Mouse (Mus musculus) hindbrain, embryonic 12.5 days (tissue): ENCODE data around the gene Aatk. TPM values are rescaled to one million over a fixed set of nuclear protein-coding genes. Genes with fewer than 3 reads are reported as not detected.
A peak's percentile ranks its signal among the peaks of the same experiment; 100 is the strongest.

Experiments used
- ATAC-seq: fragments of 200-750 bp; cut with Nextera tagmentation; 2 replicates; pipeline ENCODE4 v1.8.0; 2017; ENCODE audit warnings: moderate TSS enrichment; ENCODE audit not compliant: low FRiP score
- H3K27ac ChIP-seq: fragments of 300-500 bp; sonication (generic); 2 replicates; pipeline ENCODE4 v1.5.1; 2016; ENCODE audit warnings: mild to moderate bottlenecking
- H3K27me3 ChIP-seq: fragments of 300-500 bp; sonication (generic); 2 replicates; pipeline ENCODE4 v1.6.1; 2016; ENCODE audit warnings: mild to moderate bottlenecking
- H3K36me3 ChIP-seq: fragments of 300-500 bp; sonication (generic); 2 replicates; pipeline ENCODE4 v1.6.1; 2016; ENCODE audit warnings: mild to moderate bottlenecking
- H3K4me1 ChIP-seq: fragments of 300-500 bp; sonication (generic); 2 replicates; pipeline ENCODE4 v1.6.1; 2016
- H3K4me2 ChIP-seq: fragments of 300-500 bp; sonication (generic); replicated peaks from 2 replicates; pipeline ENCODE4 v1.6.1; 2016; ENCODE audit warnings: mild to moderate bottlenecking
- H3K4me3 ChIP-seq: fragments of 300-500 bp; sonication (generic); 2 replicates; pipeline ENCODE4 v1.5.1; 2016; ENCODE audit warnings: mild to moderate bottlenecking
- H3K9ac ChIP-seq: fragments of 300-500 bp; sonication (generic); 2 replicates; pipeline ENCODE4 v1.6.1; 2016; ENCODE audit warnings: mild to moderate bottlenecking, moderate library complexity
- H3K9me3 ChIP-seq: fragments of 300-500 bp; sonication (generic); replicated peaks from 2 replicates; pipeline ENCODE4 v1.6.1; 2016; ENCODE audit warnings: mild to moderate bottlenecking
- WGBS: fragments of 180-500 bp; shearing (Covaris S2); methylation state at CpG from one replicate; pipeline ENCODE4 v1.1.7; 2016; 5-methylcytosine and 5-hydroxymethylcytosine counted together
- polyA plus RNA-seq: library from polyadenylated mRNA; unstranded; fragments of >200 nt; fragmentation: Nextera tagmentation; extraction: Ambion mirVana; gene quantifications from 2 replicates; pipeline ENCODE4 v1.2.1, GENCODE M21; 2016

Aatk gene
- polyA plus RNA-seq, 1 experiment from 2014 or later = 13.5 TPM

GRCm38 (mm10) chr11:120048252-120048556 lies 1.2 kb upstream of the Aatk start:
- peak; percentile 24; the same call in 1 of the 2 replicates for ATAC-seq
- H3K4me3 ChIP-seq = peak overlapping the region; percentile 67
- peaks cover 49% of the 10 kb centered on the region for H3K4me1 ChIP-seq
- H3K27ac ChIP-seq = 0 out of 2 replicates have a peak overlapping the region, but pooled peaks have one; percentile 77
- no peaks in the 10 kb centered on the region for H3K9me3 ChIP-seq
- no peaks in the 10 kb centered on the region for H3K36me3 ChIP-seq
- WGBS = 4% methylated on average over 23 of the region's 23 CpGs
- H3K4me2 ChIP-seq = peak overlapping the region; percentile 96
- peaks cover 40% of the 10 kb centered on the region for H3K27me3 ChIP-seq
- H3K9ac ChIP-seq = peak overlapping the region; percentile 41; the same call in 1 of the 2 replicates

DNA sequence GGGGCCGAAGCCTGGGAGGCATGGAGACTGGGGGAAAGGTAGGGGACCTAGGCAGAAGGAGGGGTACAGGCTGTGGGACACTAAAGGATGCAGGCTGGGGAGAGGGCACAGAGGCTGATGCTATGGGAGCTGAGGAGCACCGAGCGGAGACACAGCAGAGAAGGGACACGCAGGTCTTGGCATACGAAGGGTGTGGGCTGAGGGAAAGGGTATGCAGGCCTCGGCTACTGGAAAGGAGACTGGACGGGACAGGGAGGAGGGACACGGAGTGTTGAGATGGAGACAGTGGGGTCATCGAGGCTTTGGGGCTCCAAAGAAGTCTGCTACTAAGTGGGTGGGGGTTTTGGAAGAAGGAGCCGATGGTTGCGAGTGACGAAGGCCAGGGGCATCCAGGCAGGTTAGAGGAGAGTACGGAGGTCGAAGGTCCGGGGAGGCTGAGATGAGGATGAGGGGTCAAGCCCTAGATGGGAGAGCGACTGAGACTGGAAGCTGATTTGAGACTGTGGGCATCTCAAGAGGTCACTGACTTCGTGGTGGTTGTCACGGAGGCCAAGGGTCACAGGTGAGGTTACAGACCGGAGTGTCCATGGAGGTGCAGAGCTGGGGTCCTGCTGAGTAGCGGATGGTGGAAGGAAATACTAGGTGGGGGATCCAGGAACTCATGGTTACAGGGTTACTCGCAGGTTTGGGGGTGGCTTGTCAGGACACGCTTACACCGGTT lies 724 bp upstream of the Aatk start:
- Histone ChIP-seq H3K36me3 (no peaks in the 10 kb centered on the region), H3K4me2 (peak overlapping the region; percentile 96), H3K9me3 (no peaks in the 10 kb centered on the region), H3K9ac (peak overlapping the region; percentile 86), H3K27me3 (peaks cover 40% of the 10 kb centered on the region), H3K4me3 (peak overlapping the region; percentile 67), H3K27ac (peak overlapping the region; percentile 77), H3K4me1 (peaks cover 49% of the 10 kb centered on the region)
- 8% methylated on average over 23 of the region's 23 CpGs for WGBS
- ATAC-seq = peak; percentile 26; the same call in 1 of the 2 replicates

DNA sequence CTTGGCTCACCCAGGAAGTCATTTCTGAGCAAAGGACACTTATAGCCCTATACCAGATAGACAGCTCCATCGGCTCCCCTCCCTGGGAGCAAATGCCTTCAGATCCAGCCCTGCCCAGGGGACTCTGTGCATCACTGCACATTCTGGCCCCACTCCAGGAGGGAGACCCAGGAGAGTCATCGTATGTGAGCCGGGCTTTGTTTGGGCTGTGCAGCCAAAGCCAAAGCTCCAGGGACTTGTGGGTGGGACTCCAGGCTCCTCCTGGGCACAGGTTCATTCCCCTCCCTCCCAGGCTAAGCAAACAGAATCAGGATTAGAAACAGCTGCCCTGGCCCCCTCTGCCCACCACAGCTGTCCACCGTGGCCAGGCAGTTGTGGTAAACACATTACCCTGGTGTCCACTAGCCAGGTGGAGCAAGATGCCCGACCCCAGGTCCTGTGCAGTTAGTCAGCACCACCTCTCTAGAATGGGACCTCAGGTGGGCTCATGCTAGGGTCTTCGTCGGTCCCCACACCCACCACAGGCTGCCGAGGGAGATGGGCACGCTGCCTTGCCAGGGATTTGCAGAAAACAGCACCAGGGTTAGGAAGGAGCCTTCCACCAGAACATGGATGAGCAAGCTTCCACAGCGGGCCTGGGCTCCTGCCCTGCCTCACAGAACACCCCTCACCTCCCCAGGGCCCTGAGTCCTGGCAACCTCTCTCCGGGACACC lies 971 bp downstream of the Aatk start:
- Histone ChIP-seq H3K36me3 (no peaks in the 10 kb centered on the region), H3K4me1 (peaks cover 53% of the 10 kb centered on the region), H3K4me3 (peak overlapping the region; percentile 67), H3K9me3 (no peaks in the 10 kb centered on the region), H3K27ac (peak overlapping the region; percentile 77), H3K9ac (peak overlapping the region; percentile 86), H3K4me2 (peak overlapping the region; percentile 96), H3K27me3 (peaks cover 37% of the 10 kb centered on the region)
- 42% methylated on average over 11 of the region's 11 CpGs for WGBS
- ATAC-seq = 0 out of 2 replicates have a peak, but pooled peaks have one; percentile 12

GRCm38 (mm10) chr11:120045341-120045740 lies 1.6 kb downstream of the Aatk start:
- H3K36me3 ChIP-seq = no peaks in the 10 kb centered on the region
- no peak for ATAC-seq
- peak overlapping the region; percentile 67 for H3K4me3 ChIP-seq
- 55% methylated on average over 4 of the region's 4 CpGs for WGBS
- peaks cover 36% of the 10 kb centered on the region for H3K27me3 ChIP-seq
- peaks cover 54% of the 10 kb centered on the region for H3K4me1 ChIP-seq
- no peaks in the 10 kb centered on the region for H3K9me3 ChIP-seq
- no peak overlapping the region for H3K27ac ChIP-seq
- H3K9ac ChIP-seq = 0 out of 2 replicates have a peak overlapping the region, but pooled peaks have one; percentile 86
- H3K4me2 ChIP-seq = peak overlapping the region; percentile 96

- no peak for ATAC-seq
- 79% methylated on average over 7 of the region's 7 CpGs for WGBS
- no peak overlapping the region for H3K9ac ChIP-seq
Observed at GRCm38 (mm10) chr11:120042141-120042838, 4.7 kb downstream of the Aatk start.

DNA sequence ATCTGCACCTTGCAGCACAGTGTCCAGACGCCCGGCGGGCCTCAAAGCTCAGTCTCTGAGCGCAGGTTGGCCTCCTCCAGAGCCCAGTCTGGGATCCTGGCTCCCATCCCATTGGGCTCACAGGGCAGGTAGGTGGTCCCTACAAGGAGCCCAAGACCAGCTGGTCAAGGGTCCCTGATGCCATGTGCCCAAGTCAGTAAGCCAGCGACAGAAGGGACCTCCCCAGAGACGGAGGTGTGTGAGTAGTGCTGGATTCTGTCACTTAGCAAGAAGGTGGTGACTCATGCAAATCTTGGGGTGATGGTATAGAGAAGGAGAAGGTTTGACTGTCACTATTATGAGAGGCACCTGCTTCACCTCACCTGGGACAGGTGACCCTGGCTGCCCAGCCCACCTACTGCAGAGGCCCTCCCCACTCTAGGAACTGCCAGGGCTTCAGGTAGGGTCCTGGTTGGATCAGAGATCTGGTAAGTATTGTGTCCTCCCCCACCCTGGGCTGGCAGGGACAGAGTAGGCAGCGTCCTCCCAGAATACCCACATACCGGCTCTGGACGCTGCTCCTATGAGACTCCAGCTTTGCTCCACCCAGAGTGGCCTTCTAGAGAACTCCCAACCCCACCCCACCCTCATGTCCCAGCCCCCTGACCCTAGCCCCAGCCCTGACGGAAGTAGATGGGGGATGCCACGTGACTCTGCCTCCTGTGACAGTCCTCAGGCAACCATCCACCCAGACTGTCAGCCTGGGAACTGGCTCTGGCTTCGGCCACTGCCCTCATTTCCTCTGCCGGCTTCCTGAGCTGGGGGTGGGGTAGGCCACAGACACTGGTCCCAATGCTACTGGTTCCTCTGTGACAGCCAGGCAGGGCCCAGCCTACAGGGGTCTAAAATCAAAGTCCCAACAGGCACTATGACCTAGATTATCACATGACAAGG lies 5.5 kb downstream of the Aatk start:
- H3K4me2 ChIP-seq = no peak overlapping the region
- no peaks in the 10 kb centered on the region for H3K36me3 ChIP-seq
- no peaks in the 10 kb centered on the region for H3K9me3 ChIP-seq
- 68% methylated on average over 13 of the region's 13 CpGs for WGBS
- no peak for ATAC-seq
- peaks cover 11% of the 10 kb centered on the region for H3K27me3 ChIP-seq
- H3K4me3 ChIP-seq = no peak overlapping the region
- no peak overlapping the region for H3K27ac ChIP-seq
- H3K4me1 ChIP-seq = peaks cover 42% of the 10 kb centered on the region
- H3K9ac ChIP-seq = peak overlapping the region; percentile 20; the same call in 1 of the 2 replicates

More at GRCm38 (mm10) chr11:120042141-120042838, 4.7 kb downstream of the Aatk start:
- H3K27me3 ChIP-seq = peaks cover 17% of the 10 kb centered on the region
- H3K36me3 ChIP-seq = no peaks in the 10 kb centered on the region
- no peak overlapping the region for H3K4me2 ChIP-seq
- peaks cover 46% of the 10 kb centered on the region for H3K4me1 ChIP-seq
- no peaks in the 10 kb centered on the region for H3K9me3 ChIP-seq
- H3K27ac ChIP-seq = 0 out of 2 replicates have a peak overlapping the region, but pooled peaks have one; percentile 8
- H3K4me3 ChIP-seq = no peak overlapping the region

GRCm38 (mm10) chr11:120040440-120040839 lies 6.5 kb downstream of the Aatk start:
- Histone ChIP-seq H3K27ac (no peak overlapping the region), H3K4me3 (no peak overlapping the region), H3K9ac (no peak overlapping the region), H3K36me3 (no peaks in the 10 kb centered on the region), H3K9me3 (no peaks in the 10 kb centered on the region), H3K4me2 (no peak overlapping the region), H3K4me1 (peaks cover 32% of the 10 kb centered on the region), H3K27me3 (peaks cover 2% of the 10 kb centered on the region; the same call in 1 of the 2 replicates)
- no peak for ATAC-seq
- WGBS = 70% methylated on average over 8 of the region's 8 CpGs

- ATAC-seq = no peak
- Histone ChIP-seq H3K4me3 (no peak overlapping the region), H3K36me3 (no peaks in the 10 kb centered on the region), H3K27ac (peak overlapping the region; percentile 23; the same call in 1 of the 2 replicates), H3K4me1 (peaks cover 24% of the 10 kb centered on the region), H3K27me3 (no peaks in the 10 kb centered on the region), H3K9me3 (no peaks in the 10 kb centered on the region), H3K9ac (no peak overlapping the region), H3K4me2 (no peak overlapping the region)
- 44% methylated on average over 4 of the region's 4 CpGs for WGBS
Observed at GRCm38 (mm10) chr11:120039581-120039980, 7.4 kb downstream of the Aatk start.

- Histone ChIP-seq H3K27ac (no peak overlapping the region), H3K9me3 (no peaks in the 10 kb centered on the region), H3K4me2 (no peak overlapping the region), H3K4me1 (0 out of 2 replicates have a peak, but pooled peaks cover 6% of the 10 kb centered on the region), H3K36me3 (no peaks in the 10 kb centered on the region), H3K9ac (no peak overlapping the region), H3K27me3 (no peaks in the 10 kb centered on the region), H3K4me3 (no peak overlapping the region)
- no peak for ATAC-seq
- 76% methylated on average over 5 of the region's 5 CpGs for WGBS
Observed at GRCm38 (mm10) chr11:120034762-120035161, 12.2 kb downstream of the Aatk start.

- H3K36me3 ChIP-seq = no peaks in the 10 kb centered on the region
- H3K4me2 ChIP-seq = no peak overlapping the region
- no peak overlapping the region for H3K27ac ChIP-seq
- 27% methylated on average over 3 of the region's 3 CpGs for WGBS
- no peak for ATAC-seq
- no peak overlapping the region for H3K9ac ChIP-seq
- H3K4me3 ChIP-seq = no peak overlapping the region
- no peaks in the 10 kb centered on the region for H3K27me3 ChIP-seq
- H3K4me1 ChIP-seq = 0 out of 2 replicates have a peak, but pooled peaks cover 1% of the 10 kb centered on the region
- H3K9me3 ChIP-seq = no peaks in the 10 kb centered on the region
Observed at GRCm38 (mm10) chr11:120034306-120034705, 12.7 kb downstream of the Aatk start.

DNA sequence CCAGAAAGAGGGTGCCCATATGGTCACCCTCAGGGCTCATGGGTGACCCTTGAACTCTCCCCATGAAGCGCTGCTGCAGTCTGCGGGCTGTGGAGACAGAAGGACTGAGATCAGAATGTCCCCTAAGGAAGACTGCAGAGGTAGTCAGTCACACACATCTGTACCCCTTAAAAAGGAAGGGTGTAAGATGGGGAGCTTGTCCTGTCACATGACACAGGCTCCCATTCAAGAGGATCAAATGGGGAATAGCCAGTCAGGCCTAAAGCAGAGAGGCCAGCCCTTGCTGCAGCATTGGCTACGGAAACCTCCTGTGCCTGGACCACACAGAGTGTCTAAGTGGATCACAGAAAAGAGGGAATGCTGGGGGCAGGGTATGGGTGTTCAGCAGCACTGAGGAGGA lies 13.5 kb downstream of the Aatk start:
- Histone ChIP-seq H3K4me2 (no peak overlapping the region), H3K4me3 (no peak overlapping the region), H3K27me3 (no peaks in the 10 kb centered on the region), H3K27ac (no peak overlapping the region), H3K4me1 (no peaks in the 10 kb centered on the region), H3K9me3 (no peaks in the 10 kb centered on the region), H3K9ac (no peak overlapping the region), H3K36me3 (no peaks in the 10 kb centered on the region)
- ATAC-seq = no peak
- 69% methylated on average over 3 of the region's 3 CpGs for WGBS
